Mouse (Mus musculus) olfactory bulb, adult 2 months (tissue): Measurements from ENCODE around the gene Thsd7b.

ENCODE experiments used
- CTCF ChIP-seq: fragments of 200-500 bp; IDR thresholded peaks from 2 replicates; pipeline ENCODE4 v1.5.1; 2012; ENCODE audit warnings: low read depth, mild to moderate bottlenecking, low read length, moderate library complexity; ENCODE audit not compliant: insufficient read depth
- POLR2A ChIP-seq: fragments of 200-500 bp; IDR thresholded peaks from 2 replicates; pipeline ENCODE4 v1.6.1; 2012; ENCODE audit warnings: mild to moderate bottlenecking, low read depth, low read length, moderate library complexity; ENCODE audit not compliant: insufficient read depth

GRCm38 (mm10) chr1:129272982-129273937 is at the start of gene Thsd7b:
- no peak for TF ChIP-seq CTCF
- no peak for TF ChIP-seq POLR2A
